8 mouse cellular contexts compared by ENCODE assay signal in the genomic region with DNA sequence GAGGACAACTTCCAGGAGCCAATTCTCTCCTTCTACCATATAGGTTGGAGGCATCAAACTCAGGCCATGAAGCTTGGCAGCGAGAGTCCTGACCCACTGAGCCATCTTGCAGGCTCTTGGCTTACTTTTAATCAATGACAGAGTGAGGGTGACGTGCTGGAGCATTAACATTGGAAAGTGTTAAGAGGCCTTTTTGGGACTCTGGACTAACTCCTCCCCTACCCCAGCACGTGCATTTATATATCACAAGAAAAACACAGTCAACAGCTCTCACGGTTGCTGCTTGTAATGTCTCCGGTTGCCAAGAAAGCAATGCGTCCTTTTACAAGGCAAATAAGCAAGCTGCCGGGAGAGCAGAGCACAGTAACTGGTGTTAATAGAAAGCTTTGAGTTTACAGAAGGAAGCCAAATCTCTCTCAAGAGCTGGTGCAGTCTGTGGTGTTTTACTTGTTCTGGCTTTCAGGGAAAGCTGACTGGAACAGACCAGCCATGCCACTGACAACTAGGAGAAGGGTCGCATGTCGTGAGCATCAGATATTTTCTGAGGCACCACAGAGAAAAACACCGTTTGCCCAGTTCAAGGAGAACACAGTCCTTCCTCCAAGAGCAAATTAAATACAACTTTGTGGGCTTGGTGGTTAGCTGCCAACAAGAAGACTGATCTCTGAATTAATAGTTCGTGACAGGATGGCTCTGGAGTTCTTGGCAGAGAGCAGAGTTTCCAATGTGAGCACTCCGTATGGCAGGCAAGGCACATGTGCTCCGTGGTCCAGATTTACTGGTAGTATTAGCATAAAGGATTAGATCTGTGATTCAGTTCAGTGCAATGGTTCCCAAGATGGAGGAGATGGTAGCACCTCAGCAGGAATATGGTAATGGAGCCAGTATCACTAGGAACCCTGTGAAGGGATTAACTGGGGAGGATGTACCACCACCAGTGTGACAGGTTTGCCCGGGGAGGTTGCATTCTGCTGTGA. TPM values are rescaled to one million over a fixed set of nuclear protein-coding genes. Genes with fewer than 3 reads are reported as not detected.
DNase-seq lines count a peak whose midpoint lies in the region; ATAC-seq and TF ChIP-seq lines count a peak whose summit lies in the region.
"Had no signal": no experiment of that assay in that cellular context is flagged by ENCODE, and none has a peak within 500 bp of the region (broad histone marks: within the 10 kb centered on the region; RNA-seq: fewer than 3 reads in every experiment).

No protein-coding gene starts in this region.

- no peak overlapping the region for H3K4me3 ChIP-seq in lung, embryonic 15.5 days
- H3K4me3 ChIP-seq in lung, adult 2 months (replicated peaks; ENCODE audit: extremely low read depth, low read depth, low read length) = no peak overlapping the region
- no peak overlapping the region for H3K4me3 ChIP-seq in kidney, postnatal 0 days (replicated peaks; ENCODE audit: low read depth, low read length)
- no peak overlapping the region for H3K4me3 ChIP-seq in neural tube, embryonic 15.5 days (replicated peaks)

- H3K4me1 ChIP-seq in lung, embryonic 15.5 days = peaks cover 34% of the 10 kb centered on the region
- peaks cover 5% of the 10 kb centered on the region; the same call in 1 of the 2 replicates for H3K4me1 ChIP-seq in lung, adult 2 months (ENCODE audit: control insufficient read depth, insufficient read depth, low read length)
- no peaks in the 10 kb centered on the region for H3K4me1 ChIP-seq in kidney, postnatal 0 days (replicated peaks; ENCODE audit: insufficient read depth, low read length)
- peaks cover 20% of the 10 kb centered on the region for H3K4me1 ChIP-seq in neural tube, embryonic 15.5 days

- no peaks in the 10 kb centered on the region for H3K36me3 ChIP-seq in lung, embryonic 15.5 days
- H3K36me3 ChIP-seq in kidney, postnatal 0 days (ENCODE audit: insufficient read depth, low read length) = no peaks in the 10 kb centered on the region
- no peaks in the 10 kb centered on the region for H3K36me3 ChIP-seq in neural tube, embryonic 15.5 days

- no peak for DNase-seq in lung, adult 2 months
- peak; percentile 47 to 53 for DNase-seq in cerebellum, postnatal 25 days
- peak; percentile 36 for DNase-seq in kidney, postnatal 0 days (ENCODE audit: low spot score)
- DNase-seq in embryo, embryonic 10 days (ENCODE audit: low spot score) = no peak
- DNase-seq: thymus, postnatal 14 days had no signal

- WGBS in lung, embryonic 15.5 days = 15% methylated on average over 14 of the region's 14 CpGs
- 34% methylated on average over 14 of the region's 14 CpGs for WGBS in lung, adult 2 months
- WGBS in kidney, postnatal 0 days = 21% methylated on average over 14 of the region's 14 CpGs
- WGBS in neural tube, embryonic 15.5 days = 28% methylated on average over 14 of the region's 14 CpGs

- no peak overlapping the region for H3K9ac ChIP-seq in lung, embryonic 15.5 days
- no peak overlapping the region for H3K9ac ChIP-seq in kidney, postnatal 0 days (ENCODE audit: low read depth, low read length)
- no peak overlapping the region for H3K9ac ChIP-seq in neural tube, embryonic 15.5 days (replicated peaks)

- ATAC-seq in lung, embryonic 15.5 days (ENCODE audit: borderline replicate concordance, extremely low read depth, low FRiP score, low TSS enrichment) = peak; percentile 58; the same call in 1 of the 2 replicates
- ATAC-seq in kidney, postnatal 0 days (replicated peaks; ENCODE audit: low FRiP score, low read depth) = peak; percentile 59; the same call in 1 of the 2 replicates
- ATAC-seq in neural tube, embryonic 15.5 days (ENCODE audit: low FRiP score) = peak; percentile 59
- ATAC-seq in granulocyte monocyte progenitor cell, adult 5-6 weeks (replicated peaks; ENCODE audit: poor library complexity, severe bottlenecking) = no peak

- peak overlapping the region; percentile 59 for H3K27ac ChIP-seq in lung, embryonic 15.5 days
- H3K27ac ChIP-seq in kidney, postnatal 0 days = no peak overlapping the region
- H3K27ac ChIP-seq in neural tube, embryonic 15.5 days (replicated peaks) = peak overlapping the region; percentile 38; the same call in 1 of the 2 replicates

- TF ChIP-seq POLR2A in lung, adult 2 months (IDR thresholded peaks at IDR 0.05; ENCODE audit: borderline replicate concordance, extremely low read depth, low read depth, low read length) = no peak

- no peaks in the 10 kb centered on the region for H3K9me3 ChIP-seq in lung, embryonic 15.5 days
- no peaks in the 10 kb centered on the region for H3K9me3 ChIP-seq in kidney, postnatal 0 days (replicated peaks; ENCODE audit: low read length)
- no peaks in the 10 kb centered on the region for H3K9me3 ChIP-seq in neural tube, embryonic 15.5 days (replicated peaks)

- H3K27me3 ChIP-seq in lung, embryonic 15.5 days = no peaks in the 10 kb centered on the region
- no peaks in the 10 kb centered on the region for H3K27me3 ChIP-seq in kidney, postnatal 0 days (ENCODE audit: insufficient read depth, low read length)
- H3K27me3 ChIP-seq in neural tube, embryonic 15.5 days (replicated peaks) = no peaks in the 10 kb centered on the region

- TF ChIP-seq CTCF in lung, adult 2 months (IDR thresholded peaks at IDR 0.05; ENCODE audit: insufficient read depth, low read length) = no peak
- TF ChIP-seq CTCF in kidney, postnatal 0 days (IDR thresholded peaks at IDR 0.05; ENCODE audit: low read depth) = no peak

- no peak overlapping the region for H3K4me2 ChIP-seq in lung, embryonic 15.5 days
- no peak overlapping the region for H3K4me2 ChIP-seq in kidney, postnatal 0 days (ENCODE audit: low read length)
- peak overlapping the region; percentile 20 for H3K4me2 ChIP-seq in neural tube, embryonic 15.5 days

RNA-seq across cellular contexts. Expression of a gene that starts 36.5 kb away (rescaled TPM):
- 14.8 and 15.1 TPM in 2 replicates for polyA plus RNA-seq in lung, embryonic 15.5 days (2015; fragmentation: Nextera tagmentation; extraction: Ambion mirVana)
- 18.7 and 25.0 TPM in 2 replicates for polyA plus RNA-seq in lung, adult 2 months (2012; rRNA removed)
- polyA plus RNA-seq in kidney, postnatal 0 days (2015; fragmentation: Nextera tagmentation; extraction: Ambion mirVana) = 6.9 and 7.3 TPM in 2 replicates
- 6.8 and 7.0 TPM in 2 replicates for polyA plus RNA-seq in neural tube, embryonic 15.5 days (2015; fragmentation: Nextera tagmentation; extraction: Ambion mirVana)
- total RNA-seq in granulocyte monocyte progenitor cell, adult 5-6 weeks (2014; fragmentation: Nextera tagmentation) = 8.7 and 13.1 TPM in 2 replicates
- total RNA-seq in granulocyte monocyte progenitor cell, adult 5-6 weeks (2017) = 6.3 and 9.9 TPM in 2 replicates

Comparison
In these comparisons a context has a peak if more than half of its experiments do, and no peak if none do; other contexts are left out.
1. DNase-seq: peak in cerebellum, postnatal 25 days (2 of 2) and kidney, postnatal 0 days (single experiment); none in lung, adult 2 months (single experiment) and embryo, embryonic 10 days (single experiment).